Mouse (Mus musculus) cortical plate, adult 2 months (tissue): ENCODE measurements at regions not wholly inside any gene's neighbourhood (a gene's known extent, or its start where the extent isn't known, plus 50 kb on each side); places are given as distances from the start of the nearest gene placed in this dataset.

Experiments
- H3K27ac ChIP-seq: fragments of 200-500 bp; 2 replicates; pipeline ENCODE4 v1.5.1; 2012; ENCODE audit warnings: low read length, control low read depth, inconsistent platforms; ENCODE audit not compliant: insufficient read depth
- H3K4me1 ChIP-seq: fragments of 200-500 bp; 2 replicates; pipeline ENCODE4 v1.6.1; 2011; ENCODE audit warnings: low read length; ENCODE audit not compliant: control insufficient read depth, insufficient read depth
- H3K4me3 ChIP-seq: fragments of 200-500 bp; 2 replicates; pipeline ENCODE4 v1.5.1; 2011; ENCODE audit warnings: mild to moderate bottlenecking, low read length, control low read depth; ENCODE audit not compliant: insufficient read depth
- CTCF ChIP-seq: fragments of 200-500 bp; IDR thresholded peaks from 2 replicates; pipeline ENCODE4 v1.5.1; 2011; ENCODE audit warnings: mild to moderate bottlenecking, control low read depth, low read length; ENCODE audit not compliant: insufficient read depth; ENCODE audit errors: extremely low read depth
- POLR2A ChIP-seq: fragments of 200-500 bp; IDR thresholded peaks from 2 replicates; pipeline ENCODE4 v1.6.1; 2011; ENCODE audit warnings: mild to moderate bottlenecking, low read length, control low read depth; ENCODE audit not compliant: insufficient read depth; ENCODE audit errors: extremely low read depth

DNA sequence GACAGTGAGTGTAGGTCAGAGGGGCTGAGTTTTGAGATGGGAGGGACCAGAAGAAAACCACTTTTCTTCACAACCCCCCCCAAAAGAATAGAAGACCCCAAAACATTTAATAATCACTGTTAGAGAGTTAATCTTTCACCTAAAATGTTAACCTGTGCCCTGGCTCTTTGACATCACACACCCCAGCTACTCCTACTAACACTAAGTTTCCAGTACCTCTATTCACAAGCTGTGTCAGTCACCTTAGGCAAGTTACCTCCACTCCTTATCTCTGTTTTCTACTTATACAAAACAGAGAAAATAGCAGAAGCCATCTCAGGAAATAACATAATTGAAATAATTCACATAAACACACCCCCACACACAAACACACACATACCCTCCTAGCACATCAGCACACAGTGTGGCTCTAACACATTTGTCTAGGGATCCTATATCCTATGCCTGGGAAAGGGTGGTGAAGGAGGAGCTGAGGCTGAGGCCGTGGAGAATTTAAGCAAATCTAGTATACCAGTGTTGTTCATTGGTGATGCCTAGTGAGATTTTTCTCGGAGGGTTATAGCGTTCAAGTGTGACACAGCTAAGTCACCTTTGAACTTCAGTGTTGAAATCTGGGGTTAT is 134.5 kb upstream of the Erbb4 start:
- H3K4me3 ChIP-seq, result peak overlapping the region; percentile 28; the same call in 1 of the 2 replicates
- TF ChIP-seq POLR2A (no peak), CTCF (no peak)
- no peaks in the 10 kb centered on the region for H3K4me1 ChIP-seq
- H3K27ac ChIP-seq, result no peak overlapping the region

DNA sequence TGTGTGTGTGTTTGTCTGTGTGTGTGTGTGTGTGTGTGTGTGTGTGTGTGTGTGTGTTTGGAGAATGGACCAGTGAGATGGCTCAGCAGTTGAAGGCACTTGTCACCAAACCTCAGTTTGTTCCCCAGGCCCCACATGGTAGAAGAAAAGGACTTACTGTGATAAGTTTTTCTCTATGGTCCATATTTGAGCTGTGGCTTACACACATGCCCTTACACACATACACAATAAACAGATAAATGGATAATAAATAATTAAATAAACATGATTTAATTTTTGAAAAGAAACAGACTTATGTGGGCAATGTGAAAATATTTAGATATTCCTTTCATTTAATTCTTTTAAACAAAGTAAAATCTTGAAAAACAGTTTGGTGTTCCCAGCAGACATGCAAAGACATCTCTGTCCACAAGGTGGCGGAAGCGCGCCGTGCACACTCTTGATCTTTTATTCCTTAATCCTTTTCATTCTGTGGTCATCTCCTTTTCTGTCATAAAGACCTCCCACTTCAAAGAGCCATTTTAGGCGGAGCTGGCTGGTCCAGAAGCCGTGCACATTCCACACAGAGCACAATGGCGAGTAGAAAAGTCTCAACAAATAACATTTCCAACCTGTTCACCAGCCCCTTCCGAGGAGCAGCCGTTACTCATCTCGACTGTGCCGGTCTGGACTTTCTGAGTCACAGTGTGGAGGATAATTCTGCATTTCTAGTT is 133.8 kb upstream of the Erbb4 start:
- TF ChIP-seq CTCF, result peak; percentile 92
- no peak for TF ChIP-seq POLR2A
- Histone ChIP-seq H3K4me3 (peak overlapping the region; percentile 28), H3K4me1 (no peaks in the 10 kb centered on the region), H3K27ac (no peak overlapping the region)

- H3K27ac ChIP-seq, result no peak overlapping the region
- TF ChIP-seq POLR2A, result no peak
- no peak for TF ChIP-seq CTCF
- no peaks in the 10 kb centered on the region for H3K4me1 ChIP-seq
- no peak overlapping the region for H3K4me3 ChIP-seq
Observed at GRCm38 (mm10) chr1:69227864-69228263, 120.0 kb upstream of the Erbb4 start.

DNA sequence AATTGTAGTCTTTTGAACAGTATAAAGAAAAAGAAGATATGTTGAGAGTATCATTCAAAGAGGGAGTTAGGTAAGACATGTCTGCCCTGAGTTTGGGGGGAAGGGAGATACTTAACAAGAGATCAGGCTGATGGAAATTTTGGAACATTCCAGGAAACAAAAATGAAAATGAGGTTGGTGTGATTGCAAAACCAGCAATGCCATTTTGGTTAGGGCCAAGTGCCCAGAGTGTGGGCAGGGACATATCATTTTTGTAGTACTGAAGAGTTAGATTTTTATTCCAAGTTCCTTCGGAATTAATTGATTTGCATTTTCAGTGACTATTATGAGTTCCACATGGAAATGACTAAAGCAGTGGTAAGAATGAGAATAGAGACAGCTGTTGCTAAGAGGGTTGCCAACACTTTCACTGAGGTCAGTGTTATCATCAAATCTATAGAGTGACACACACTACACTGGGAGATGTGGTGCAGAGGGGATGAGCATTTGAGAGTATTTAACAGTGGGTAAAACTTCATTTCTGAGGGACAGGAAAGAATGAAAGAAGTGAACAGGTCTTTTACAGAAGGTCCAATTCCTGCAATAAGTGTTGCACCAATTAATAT is 105.1 kb upstream of the Erbb4 start:
- no peak overlapping the region for H3K4me3 ChIP-seq
- H3K4me1 ChIP-seq, result no peaks in the 10 kb centered on the region
- no peak overlapping the region for H3K27ac ChIP-seq
- TF ChIP-seq POLR2A (no peak), CTCF (no peak)

DNA sequence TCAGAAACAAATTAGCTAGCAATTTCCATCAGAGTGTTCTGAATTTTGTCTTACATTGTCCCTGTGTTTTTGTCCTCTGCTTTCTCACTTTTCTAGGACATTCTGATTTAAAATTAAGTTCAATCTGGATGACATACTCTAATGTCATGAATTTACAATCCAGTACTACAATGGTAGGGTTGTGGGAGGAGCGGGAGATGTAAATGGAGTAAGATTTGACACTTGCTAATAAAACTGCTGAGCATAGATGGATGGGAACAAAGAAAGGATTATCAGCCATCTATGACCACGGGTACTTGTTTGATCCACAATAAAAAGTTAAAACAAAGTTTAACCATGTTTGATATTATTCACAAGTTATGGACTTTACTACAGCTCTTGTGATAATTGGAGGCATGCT is 94.9 kb upstream of the Erbb4 start:
- TF ChIP-seq POLR2A (no peak), CTCF (no peak)
- Histone ChIP-seq H3K4me1 (no peaks in the 10 kb centered on the region), H3K27ac (no peak overlapping the region), H3K4me3 (no peak overlapping the region)

GRCm38 (mm10) chr1:69165202-69165601 is 57.3 kb upstream of the Erbb4 start:
- Histone ChIP-seq H3K4me1 (no peaks in the 10 kb centered on the region), H3K27ac (no peak overlapping the region), H3K4me3 (no peak overlapping the region)
- TF ChIP-seq POLR2A (no peak), CTCF (0 out of 2 replicates have a peak, but pooled peaks have one; percentile 2)
